ENCODE assay signal across 9 mouse cellular contexts in genomic region chr12:4206106-4206505, GRCm38 (mm10).
"Had no signal": no experiment of that assay in that cellular context is flagged by ENCODE, and none has a peak within 500 bp of the region (broad histone marks: within the 10 kb centered on the region; RNA-seq: fewer than 3 reads in every experiment).

No protein-coding gene starts in this region.

- DNase-seq: liver, embryonic 13.5 days; liver, postnatal 0 days; lung, adult 2 months; lung, postnatal 14 days; lung, postnatal 36 days; right cerebral cortex, postnatal 14 days; thymus, adult 2 months; thymus, postnatal 25 days; thymus, postnatal 4 days had no signal
